Comparison of ENCODE assay signal across 24 mouse cellular contexts in genomic region chr6:48412662-48413061, GRCm38 (mm10). TPM values are rescaled to one million over a fixed set of nuclear protein-coding genes. Genes with fewer than 3 reads are reported as not detected.
DNase-seq lines count a peak whose midpoint lies in the region; ATAC-seq and TF ChIP-seq lines count a peak whose summit lies in the region.
"Had no signal": no experiment of that assay in that cellular context is flagged by ENCODE, and none has a peak within 500 bp of the region (broad histone marks: within the 10 kb centered on the region; RNA-seq: fewer than 3 reads in every experiment).

No protein-coding gene starts in this region.

- no peak overlapping the region for H3K4me2 ChIP-seq in liver, postnatal 0 days (ENCODE audit: low read depth, low read length)
- no peak overlapping the region for H3K4me2 ChIP-seq in liver, embryonic 12.5 days
- H3K4me2 ChIP-seq in intestine, postnatal 0 days (replicated peaks; ENCODE audit: low read depth), result peak overlapping the region; percentile 59
- H3K4me2 ChIP-seq in midbrain, embryonic 15.5 days, result no peak overlapping the region
- H3K4me2 ChIP-seq: embryonic facial prominence, embryonic 15.5 days; heart, embryonic 15.5 days; hindbrain, embryonic 13.5 days had no signal

- H3K27ac ChIP-seq in liver, postnatal 0 days (ENCODE audit: low read depth), result no peak overlapping the region
- no peak overlapping the region for H3K27ac ChIP-seq in liver, embryonic 12.5 days
- H3K27ac ChIP-seq in intestine, postnatal 0 days (ENCODE audit: low read depth, low read length), result peak overlapping the region; percentile 97
- no peak overlapping the region for H3K27ac ChIP-seq in midbrain, embryonic 15.5 days
- H3K27ac ChIP-seq: embryonic facial prominence, embryonic 15.5 days; forebrain, embryonic 10.5 days; heart, embryonic 10.5 days; hindbrain, embryonic 13.5 days; hindbrain, postnatal 0 days had no signal

- no peaks in the 10 kb centered on the region; the same call in none of the 2 replicates for H3K36me3 ChIP-seq in liver, postnatal 0 days (replicated peaks; ENCODE audit: insufficient read depth, low read length)
- H3K36me3 ChIP-seq in liver, embryonic 12.5 days, result peaks cover 86% of the 10 kb centered on the region
- peaks cover 74% of the 10 kb centered on the region for H3K36me3 ChIP-seq in intestine, postnatal 0 days (ENCODE audit: control insufficient read depth, insufficient read depth)
- peaks cover 79% of the 10 kb centered on the region for H3K36me3 ChIP-seq in midbrain, embryonic 15.5 days (replicated peaks)

- no peaks in the 10 kb centered on the region for H3K4me1 ChIP-seq in liver, postnatal 0 days (ENCODE audit: insufficient read depth)
- no peaks in the 10 kb centered on the region for H3K4me1 ChIP-seq in liver, embryonic 12.5 days
- peaks cover 3% of the 10 kb centered on the region; the same call in 1 of the 2 replicates for H3K4me1 ChIP-seq in intestine, postnatal 0 days (replicated peaks; ENCODE audit: control insufficient read depth, insufficient read depth, low read length)
- H3K4me1 ChIP-seq in midbrain, embryonic 15.5 days, result no peaks in the 10 kb centered on the region
- H3K4me1 ChIP-seq: embryonic facial prominence, embryonic 15.5 days; forebrain, embryonic 10.5 days; hindbrain, embryonic 13.5 days had no signal

- TF ChIP-seq EP300 in liver, postnatal 0 days (IDR thresholded peaks at IDR 0.05; ENCODE audit: low read depth), result no peak

- no peaks in the 10 kb centered on the region for H3K27me3 ChIP-seq in liver, postnatal 0 days (ENCODE audit: insufficient read depth, low read length)
- no peaks in the 10 kb centered on the region for H3K27me3 ChIP-seq in liver, embryonic 12.5 days (replicated peaks)
- H3K27me3 ChIP-seq in intestine, postnatal 0 days (replicated peaks; ENCODE audit: control insufficient read depth, insufficient read depth, low read length), result no peaks in the 10 kb centered on the region
- H3K27me3 ChIP-seq in midbrain, embryonic 15.5 days (replicated peaks), result no peaks in the 10 kb centered on the region
- H3K27me3 ChIP-seq: embryonic facial prominence, embryonic 15.5 days; heart, embryonic 15.5 days; hindbrain, embryonic 13.5 days; Patski had no signal

- no peak for TF ChIP-seq CTCF in liver, postnatal 0 days (IDR thresholded peaks at IDR 0.05; ENCODE audit: low read depth)
- no peak for TF ChIP-seq CTCF in intestine, postnatal 0 days (IDR thresholded peaks at IDR 0.05; ENCODE audit: low read depth)

- no peak for ATAC-seq in liver, postnatal 0 days
- no peak for ATAC-seq in liver, embryonic 12.5 days
- ATAC-seq in intestine, postnatal 0 days, result no peak
- ATAC-seq in midbrain, embryonic 15.5 days (replicated peaks), result no peak
- ATAC-seq: activated CD4-positive, CD25-positive, alpha-beta regulatory T cell, adult 4 months; forebrain, embryonic 14.5 days; hindbrain, postnatal 0 days; Patski had no signal

- peak; percentile 15 for DNase-seq in cerebellum, adult 9-11 months
- DNase-seq in cerebellum, adult 8-10 months, result no peak
- peak; percentile 7 for DNase-seq in liver, postnatal 0 days
- no peak for DNase-seq in adrenal gland, postnatal 25 days
- DNase-seq: adrenal gland, postnatal 14 days; cerebellum, adult 9-10 months; gastrocnemius, postnatal 25 days; heart, postnatal 14 days had no signal

- no peaks in the 10 kb centered on the region for H3K9me3 ChIP-seq in liver, postnatal 0 days (ENCODE audit: low read length)
- no peaks in the 10 kb centered on the region for H3K9me3 ChIP-seq in liver, embryonic 12.5 days (replicated peaks)
- no peaks in the 10 kb centered on the region for H3K9me3 ChIP-seq in intestine, postnatal 0 days (ENCODE audit: control insufficient read depth)
- H3K9me3 ChIP-seq in midbrain, embryonic 15.5 days, result no peaks in the 10 kb centered on the region
- H3K9me3 ChIP-seq: embryonic facial prominence, embryonic 15.5 days; forebrain, embryonic 10.5 days; heart, embryonic 10.5 days; heart, embryonic 15.5 days; hindbrain, embryonic 13.5 days had no signal

- H3K9ac ChIP-seq in liver, postnatal 0 days (replicated peaks), result no peak overlapping the region
- H3K9ac ChIP-seq in liver, embryonic 12.5 days, result no peak overlapping the region
- H3K9ac ChIP-seq in intestine, postnatal 0 days (ENCODE audit: low read depth, low read length), result 0 out of 2 replicates have a peak overlapping the region, but pooled peaks have one; percentile 8
- H3K9ac ChIP-seq in midbrain, embryonic 15.5 days, result no peak overlapping the region
- H3K9ac ChIP-seq: embryonic facial prominence, embryonic 15.5 days; heart, embryonic 15.5 days; hindbrain, embryonic 13.5 days had no signal

- WGBS in liver, postnatal 0 days (ENCODE audit: insufficient replicate concordance), result 77% methylated on average over 3 of the region's 3 CpGs
- WGBS in liver, embryonic 12.5 days (ENCODE audit: insufficient replicate concordance), result 77% methylated on average over 3 of the region's 3 CpGs
- 50% methylated on average over 3 of the region's 3 CpGs for WGBS in intestine, postnatal 0 days
- 90% methylated on average over 3 of the region's 3 CpGs for WGBS in midbrain, embryonic 15.5 days

- H3K4me3 ChIP-seq in liver, postnatal 0 days (ENCODE audit: low read depth, low read length), result no peak overlapping the region
- no peak overlapping the region for H3K4me3 ChIP-seq in liver, embryonic 12.5 days
- H3K4me3 ChIP-seq in intestine, postnatal 0 days (ENCODE audit: low read depth, low read length), result peak overlapping the region; percentile 16; the same call in 1 of the 2 replicates
- H3K4me3 ChIP-seq in midbrain, embryonic 15.5 days, result no peak overlapping the region
- H3K4me3 ChIP-seq: embryonic facial prominence, embryonic 15.5 days; erythroblast, embryonic 14.5 days; forebrain, embryonic 10.5 days; heart, embryonic 10.5 days; heart, embryonic 15.5 days; hindbrain, embryonic 13.5 days had no signal

RNA-seq across cellular contexts. Expression of gene Krba1, which starts 17.3 kb away (rescaled TPM):
- polyA plus RNA-seq in liver, postnatal 0 days (2015; fragmentation: Nextera tagmentation; extraction: Ambion mirVana), result 1.9 and 2.2 TPM in 2 replicates
- 3.9 and 4.1 TPM in 2 replicates for polyA plus RNA-seq in liver, embryonic 12.5 days (2016; fragmentation: Nextera tagmentation; extraction: Ambion mirVana)
- polyA plus RNA-seq in intestine, postnatal 0 days (2015; fragmentation: Nextera tagmentation; extraction: Ambion mirVana), result 20.0 and 20.1 TPM in 2 replicates
- polyA plus RNA-seq in midbrain, embryonic 15.5 days (2015; fragmentation: Nextera tagmentation; extraction: Ambion mirVana), result 31.5 and 33.3 TPM in 2 replicates
- 45.9 and 64.1 TPM in 2 replicates for total RNA-seq in adrenal gland, postnatal 25 days (2021)

RNA-seq across cellular contexts. Expression of gene Zfp467, which starts 33.0 kb away (rescaled TPM):
- polyA plus RNA-seq in liver, postnatal 0 days (2015; fragmentation: Nextera tagmentation; extraction: Ambion mirVana), result 4.9 TPM in 2 replicates
- 2.9 and 3.9 TPM in 2 replicates for polyA plus RNA-seq in liver, embryonic 12.5 days (2016; fragmentation: Nextera tagmentation; extraction: Ambion mirVana)
- polyA plus RNA-seq in intestine, postnatal 0 days (2015; fragmentation: Nextera tagmentation; extraction: Ambion mirVana), result 18.9 and 19.3 TPM in 2 replicates
- 28.9 and 33.8 TPM in 2 replicates for polyA plus RNA-seq in midbrain, embryonic 15.5 days (2015; fragmentation: Nextera tagmentation; extraction: Ambion mirVana)
- total RNA-seq in adrenal gland, postnatal 25 days (2021), result 51.0 and 72.4 TPM in 2 replicates

RNA-seq across cellular contexts. Expression of gene Sspo, which starts 35.4 kb away (rescaled TPM):
- 0.01 and 0.06 TPM in 2 replicates for polyA plus RNA-seq in liver, postnatal 0 days (2015; fragmentation: Nextera tagmentation; extraction: Ambion mirVana)
- polyA plus RNA-seq in liver, embryonic 12.5 days (2016; fragmentation: Nextera tagmentation; extraction: Ambion mirVana), result 0.04 TPM in 1 of 2 replicates, not detected in the other
- polyA plus RNA-seq in intestine, postnatal 0 days (2015; fragmentation: Nextera tagmentation; extraction: Ambion mirVana), result 0.61 and 0.74 TPM in 2 replicates
- polyA plus RNA-seq in midbrain, embryonic 15.5 days (2015; fragmentation: Nextera tagmentation; extraction: Ambion mirVana), result 0.40 and 0.46 TPM in 2 replicates
- total RNA-seq in adrenal gland, postnatal 25 days (2021), result 3.5 and 5.1 TPM in 2 replicates
- total RNA-seq: granulocyte monocyte progenitor cell, adult 5-6 weeks; hematopoietic stem cell, adult 5-6 weeks; MEL had no signal
- polyA plus RNA-seq: erythroblast, embryonic 14.5 days had no signal

Comparison
In these comparisons a context has a peak if more than half of its experiments do, and no peak if none do; other contexts are left out.
1. DNase-seq: peak in cerebellum, adult 9-11 months (single experiment) and liver, postnatal 0 days (single experiment); none in cerebellum, adult 8-10 months (single experiment) and adrenal gland, postnatal 25 days (single experiment).